Mouse (Mus musculus) MEL (cell line): ENCODE results near the gene AC170998.1. TPM values are rescaled to one million over a fixed set of nuclear protein-coding genes. Genes with fewer than 3 reads are reported as not detected.

ENCODE experiments used
- DNase-seq: peaks from one replicate; pipeline ENCODE4 v3.0.0; 2011; ENCODE audit warnings: low read depth, low spot score
- H3K27ac ChIP-seq: 2 replicates; pipeline ENCODE4 v1.5.1; 2012; ENCODE audit warnings: low read depth, mild to moderate bottlenecking, control low read depth, low read length, moderate library complexity; ENCODE audit not compliant: control insufficient read depth
- H3K27me3 ChIP-seq, 2 experiments: fragments of 150-350 bp in 1 of 2; sonication (generic) in 1 of 2; 2 replicates each; pipeline ENCODE4 v1.6.1; 2012; ENCODE audit warnings: low read length in 2 of 2, mild to moderate bottlenecking in 2 of 2, improper control_type of control experiment in 1 of 2, moderate library complexity in 1 of 2; ENCODE audit not compliant: insufficient read depth in 2 of 2, control insufficient read depth in 1 of 2
- H3K36me3 ChIP-seq, 2 experiments: 2 replicates each; pipeline ENCODE4 v1.6.1; 2012 to 2014; ENCODE audit warnings: low read length in 2 of 2, improper control_type of control experiment in 1 of 2, inconsistent platforms in 1 of 2, mild to moderate bottlenecking in 1 of 2; ENCODE audit not compliant: insufficient read depth in 2 of 2, control insufficient read depth in 1 of 2
- H3K4me1 ChIP-seq, 2 experiments: fragments of 150-350 bp in 1 of 2; sonication (generic) in 1 of 2; 2 replicates each; pipeline ENCODE4 v1.6.1; 2012; ENCODE audit warnings: low read length in 2 of 2, improper control_type of control experiment in 1 of 2, mild to moderate bottlenecking in 1 of 2; ENCODE audit not compliant: insufficient read depth in 2 of 2, control insufficient read depth in 1 of 2
- H3K4me3 ChIP-seq, 2 experiments: fragments of 150-350 bp in 1 of 2; sonication (generic) in 1 of 2; 2 replicates each; pipeline ENCODE4 v1.5.1; 2012; ENCODE audit warnings: low read depth in 2 of 2, low read length in 2 of 2, mild to moderate bottlenecking in 2 of 2, moderate library complexity in 2 of 2, control low read depth in 1 of 2, improper control_type of control experiment in 1 of 2; ENCODE audit not compliant: control insufficient read depth in 1 of 2, insufficient read depth in 1 of 2
- H3K79me2 ChIP-seq: 2 replicates; pipeline ENCODE4 v1.6.1; 2012; ENCODE audit warnings: mild to moderate bottlenecking, low read length, moderate library complexity; ENCODE audit not compliant: control insufficient read depth, poor library complexity, insufficient read depth
- H3K9ac ChIP-seq: 2 replicates; pipeline ENCODE4 v1.6.1; 2012; ENCODE audit warnings: low read depth, mild to moderate bottlenecking, control low read depth, low read length, moderate library complexity; ENCODE audit not compliant: control insufficient read depth, poor library complexity, severe bottlenecking
- H3K9me3 ChIP-seq: fragments of 150-350 bp; sonication (generic); replicated peaks from 2 replicates; pipeline ENCODE4 v1.6.1; 2012; ENCODE audit warnings: mild to moderate bottlenecking, low read length, improper control_type of control experiment, moderate library complexity; ENCODE audit not compliant: insufficient read depth
- BHLHE40 ChIP-seq: IDR thresholded peaks from 2 replicates; pipeline ENCODE4 v1.6.1; 2012; ENCODE audit warnings: low read depth, mild to moderate bottlenecking, inconsistent platforms, low read length, improper control_type of control experiment, borderline replicate concordance
- CHD1 ChIP-seq: IDR thresholded peaks from 2 replicates; pipeline ENCODE4 v1.6.1; 2012; ENCODE audit warnings: low read depth, mild to moderate bottlenecking, inconsistent platforms, low read length, improper control_type of control experiment
- CHD2 ChIP-seq: IDR thresholded peaks from 2 replicates; pipeline ENCODE4 v1.6.1; 2011; ENCODE audit warnings: low read length, improper control_type of control experiment
- E2F4 ChIP-seq: IDR thresholded peaks from 2 replicates; pipeline ENCODE4 v1.6.1; 2011; ENCODE audit warnings: low read depth, low read length, improper control_type of control experiment, borderline replicate concordance
- ELF1 ChIP-seq: IDR thresholded peaks from 2 replicates; pipeline ENCODE4 v1.6.1; 2014; ENCODE audit warnings: low read depth, mild to moderate bottlenecking, inconsistent platforms, low read length, improper control_type of control experiment, moderate library complexity
- EP300 ChIP-seq, 2 experiments: IDR thresholded peaks; 2 replicates each; pipeline ENCODE4 v1.6.1; 2011; ENCODE audit warnings: improper control_type of control experiment in 2 of 2, low read length in 2 of 2, low read depth in 1 of 2, mild to moderate bottlenecking in 1 of 2
- ETS1 ChIP-seq: IDR thresholded peaks from 2 replicates; pipeline ENCODE4 v1.6.1; 2012; ENCODE audit warnings: low read depth, mild to moderate bottlenecking, inconsistent platforms, low read length, improper control_type of control experiment, moderate library complexity
- GABPA ChIP-seq: IDR thresholded peaks from 2 replicates; pipeline ENCODE4 v1.6.1; 2012; ENCODE audit warnings: low read depth, mild to moderate bottlenecking, inconsistent platforms, low read length, improper control_type of control experiment, moderate library complexity
- GATA1 ChIP-seq: IDR thresholded peaks from 2 replicates; pipeline ENCODE4 v1.6.1; 2011; ENCODE audit warnings: low read depth, low read length, improper control_type of control experiment
- HCFC1 ChIP-seq: IDR thresholded peaks from 2 replicates; pipeline ENCODE4 v1.6.1; 2012; ENCODE audit warnings: low read depth, mild to moderate bottlenecking, inconsistent platforms, low read length, improper control_type of control experiment, moderate library complexity
- JUND ChIP-seq: IDR thresholded peaks from 2 replicates; pipeline ENCODE4 v1.6.1; 2011; ENCODE audit warnings: low read depth, mild to moderate bottlenecking, improper control_type of control experiment, low read length
- KAT2A ChIP-seq: conservative IDR thresholded peaks from 2 replicates; pipeline ENCODE4 v1.6.1; 2012; ENCODE audit warnings: low read depth, low read length, improper control_type of control experiment, inconsistent platforms
- MAFK ChIP-seq: IDR thresholded peaks from 2 replicates; pipeline ENCODE4 v1.6.1; 2011; ENCODE audit warnings: low read depth, mild to moderate bottlenecking, low read length, improper control_type of control experiment, borderline replicate concordance
- MAX ChIP-seq: IDR thresholded peaks from 2 replicates; pipeline ENCODE4 v1.6.1; 2011; ENCODE audit warnings: low read length, improper control_type of control experiment
- MAZ ChIP-seq: IDR thresholded peaks from 2 replicates; pipeline ENCODE4 v1.6.1; 2012; ENCODE audit warnings: low read depth, mild to moderate bottlenecking, inconsistent platforms, low read length, improper control_type of control experiment
- MEF2A ChIP-seq: IDR thresholded peaks from 2 replicates; pipeline ENCODE4 v1.6.1; 2014; ENCODE audit warnings: low read depth, mild to moderate bottlenecking, inconsistent platforms, low read length, improper control_type of control experiment; ENCODE audit not compliant: poor library complexity, insufficient replicate concordance, severe bottlenecking; ENCODE audit errors: extremely low read depth
- MXI1 ChIP-seq: IDR thresholded peaks from 2 replicates; pipeline ENCODE4 v1.6.1; 2011; ENCODE audit warnings: mild to moderate bottlenecking, low read depth, low read length, improper control_type of control experiment
- MYB ChIP-seq: IDR thresholded peaks from 2 replicates; pipeline ENCODE4 v1.6.1; 2011; ENCODE audit warnings: mild to moderate bottlenecking, low read depth, low read length, improper control_type of control experiment
- MYC ChIP-seq: IDR thresholded peaks from 2 replicates; pipeline ENCODE4 v1.6.1; 2011; ENCODE audit warnings: low read depth, mild to moderate bottlenecking, low read length, improper control_type of control experiment, moderate library complexity
- NELFE ChIP-seq: IDR thresholded peaks from 2 replicates; pipeline ENCODE4 v1.6.1; 2011; ENCODE audit warnings: low read depth, low read length, improper control_type of control experiment
- NRF1 ChIP-seq: IDR thresholded peaks from 2 replicates; pipeline ENCODE4 v1.6.1; 2014; ENCODE audit warnings: low read depth, mild to moderate bottlenecking, inconsistent platforms, low read length, improper control_type of control experiment, moderate library complexity; ENCODE audit not compliant: poor library complexity, insufficient read depth, severe bottlenecking
- POLR2A ChIP-seq, 2 experiments: IDR thresholded peaks; 2 replicates each; pipeline ENCODE4 v1.6.1; 2011 to 2012; ENCODE audit warnings: low read length in 2 of 2, mild to moderate bottlenecking in 2 of 2, control low read depth in 1 of 2, improper control_type of control experiment in 1 of 2, low read depth in 1 of 2, moderate library complexity in 1 of 2; ENCODE audit not compliant: control insufficient read depth in 1 of 2, insufficient read depth in 1 of 2, poor library complexity in 1 of 2
- POLR2AphosphoS2 ChIP-seq: IDR thresholded peaks from 2 replicates; pipeline ENCODE4 v1.6.1; 2011; ENCODE audit warnings: low read length, improper control_type of control experiment
- POLR2AphosphoS5 ChIP-seq: IDR thresholded peaks from 2 replicates; pipeline ENCODE4 v1.6.1; 2012; ENCODE audit warnings: low read depth, borderline replicate concordance, mild to moderate bottlenecking, inconsistent platforms, low read length, moderate library complexity, mixed read lengths
- RAD21 ChIP-seq: IDR thresholded peaks from 2 replicates; pipeline ENCODE4 v1.6.1; 2011; ENCODE audit warnings: mild to moderate bottlenecking, low read depth, low read length, improper control_type of control experiment
- RCOR1 ChIP-seq: IDR thresholded peaks from 2 replicates; pipeline ENCODE4 v1.6.1; 2012; ENCODE audit warnings: low read depth, mild to moderate bottlenecking, inconsistent platforms, low read length, improper control_type of control experiment
- SIN3A ChIP-seq: IDR thresholded peaks from 2 replicates; pipeline ENCODE4 v1.6.1; 2012; ENCODE audit warnings: low read length, improper control_type of control experiment, inconsistent platforms
- SMC3 ChIP-seq: IDR thresholded peaks from 2 replicates; pipeline ENCODE4 v1.6.1; 2011; ENCODE audit warnings: low read depth, low read length, improper control_type of control experiment
- TAL1 ChIP-seq: IDR thresholded peaks from 2 replicates; pipeline ENCODE4 v1.6.1; 2012; ENCODE audit warnings: mild to moderate bottlenecking, inconsistent platforms, low read length, moderate library complexity, mixed read lengths
- TBP ChIP-seq: IDR thresholded peaks from 2 replicates; pipeline ENCODE4 v1.8.0; 2011; ENCODE audit warnings: low read depth, low read length, improper control_type of control experiment
- TCF12 ChIP-seq: IDR thresholded peaks from 2 replicates; pipeline ENCODE4 v1.6.1; 2014; ENCODE audit warnings: low read depth, mild to moderate bottlenecking, inconsistent platforms, low read length, improper control_type of control experiment, moderate library complexity
- UBTF ChIP-seq: IDR thresholded peaks from 2 replicates; pipeline ENCODE4 v1.6.1; 2012; ENCODE audit warnings: low read depth, mild to moderate bottlenecking, inconsistent platforms, low read length, improper control_type of control experiment, moderate library complexity, borderline replicate concordance; ENCODE audit not compliant: insufficient read depth
- USF1 ChIP-seq: IDR thresholded peaks from 2 replicates; pipeline ENCODE4 v1.6.1; 2014; ENCODE audit warnings: low read depth, mild to moderate bottlenecking, inconsistent platforms, low read length, improper control_type of control experiment, moderate library complexity
- USF2 ChIP-seq, 2 experiments: IDR thresholded peaks; 2 replicates each; pipeline ENCODE4 v1.6.1; 2011 to 2012; ENCODE audit warnings: improper control_type of control experiment in 2 of 2, low read length in 2 of 2, borderline replicate concordance in 1 of 2, inconsistent platforms in 1 of 2, low read depth in 1 of 2, mild to moderate bottlenecking in 1 of 2; ENCODE audit not compliant: insufficient read depth in 1 of 2
- ZC3H11A ChIP-seq: IDR thresholded peaks from 2 replicates; pipeline ENCODE4 v1.6.1; 2012; ENCODE audit warnings: low read depth, mild to moderate bottlenecking, inconsistent platforms, low read length, improper control_type of control experiment
- ZKSCAN1 ChIP-seq: IDR thresholded peaks from 2 replicates; pipeline ENCODE4 v1.6.1; 2012; ENCODE audit warnings: low read depth, mild to moderate bottlenecking, inconsistent platforms, low read length, improper control_type of control experiment, moderate library complexity
- ZMIZ1 ChIP-seq: IDR thresholded peaks from 2 replicates; pipeline ENCODE4 v1.6.1; 2012; ENCODE audit warnings: low read depth, mild to moderate bottlenecking, inconsistent platforms, low read length, improper control_type of control experiment, moderate library complexity
- ZNF384 ChIP-seq: IDR thresholded peaks from 2 replicates; pipeline ENCODE4 v1.6.1; 2012; ENCODE audit warnings: low read depth, mild to moderate bottlenecking, inconsistent platforms, low read length, improper control_type of control experiment
- polyA plus RNA-seq, 2 experiments: library from polyadenylated mRNA; stranded (reverse) in 1 of 2; unstranded in 1 of 2; fragments of >175 nt in 1 of 2; fragments of >200 nt in 1 of 2; gene quantifications; 2 replicates each; pipeline versions ENCODE4 v1.2.1 to v1.2.4; 2012; ENCODE audit warnings: low replicate concordance in 2 of 2, low read depth in 1 of 2; ENCODE audit not compliant: insufficient read length in 2 of 2, insufficient read depth in 1 of 2, missing spikeins in 1 of 2
- total RNA-seq: library from RNA; depleted of rRNA; stranded (reverse); fragments of 300-350 nt; gene quantifications from 2 replicates; pipeline ENCODE4 v1.2.3, GENCODE M21; 2012

The AC170998.1 gene
- total and polyA plus RNA-seq, 3 experiments, result 0.42 TPM; not detected in 1

- Histone ChIP-seq H3K27ac (peak overlapping the region; percentile 2; the same call in 1 of the 2 replicates), H3K79me2 (peaks cover 67% of the 10 kb centered on the region), H3K27me3 (no peaks in the 10 kb centered on the region), H3K36me3 (peaks cover 5 to 82% of the 10 kb centered on the region in 2 experiments), H3K9me3 (no peaks in the 10 kb centered on the region), H3K4me3 (no peak overlapping the region), H3K9ac (no peak overlapping the region), H3K4me1 (peaks cover 16 to 55% of the 10 kb centered on the region in 2 experiments)
- peak; percentile 86 for DNase-seq
- TF ChIP-seq MXI1 (peak; percentile 100), ZC3H11A (no peak), HCFC1 (no peak), E2F4 (no peak), POLR2AphosphoS5 (no peak), JUND (no peak), POLR2A (IDR thresholded peaks at IDR 0.05; ENCODE audit: control insufficient read depth in 1 of 2, insufficient read depth in 1 of 2, low read depth in 1 of 2, low read length in 2 of 2, poor library complexity in 1 of 2) (no peak), MYB (no peak), NRF1 (no peak), TCF12 (peak; percentile 76), ZMIZ1 (no peak), MAFK (no peak), USF2 (IDR thresholded peaks at IDR 0.05; ENCODE audit: borderline replicate concordance in 1 of 2, insufficient read depth in 1 of 2, low read depth in 1 of 2, low read length in 2 of 2) (peak in 1 of 2 experiments; percentile 50; a peak in 1 of 4 replicates), MEF2A (no peak), GATA1 (peak; percentile 85), MYC (peak; percentile 98), ZKSCAN1 (no peak), SMC3 (no peak), MAZ (no peak), UBTF (peak; percentile 95; the same call in 1 of the 2 replicates), POLR2AphosphoS2 (no peak), CHD1 (no peak), ZNF384 (peak; percentile 68; the same call in 1 of the 2 replicates), SIN3A (peak; percentile 96), USF1 (peak; percentile 91), RCOR1 (peak; percentile 88), BHLHE40 (peak; percentile 76), RAD21 (no peak), EP300 (IDR thresholded peaks at IDR 0.05; ENCODE audit: low read depth in 1 of 2, low read length in 2 of 2) (peak; percentile 77 to 82), CHD2 (no peak), NELFE (no peak), TAL1 (peak; percentile 78), TBP (peak; percentile 98), ELF1 (0 out of 2 replicates have a peak, but pooled peaks have one; percentile 21), GABPA (no peak), ETS1 (peak; percentile 81), MAX (peak; percentile 99), KAT2A (no peak)
Measured at GRCm38 (mm10) chr17:28699789-28700188, 26.1 kb upstream of the AC170998.1 start.
